Mouse (Mus musculus) liver, adult (tissue): ENCODE results near the gene Rufy1.

Experiments
- GATA4 ChIP-seq: IDR thresholded peaks from 2 replicates; pipeline ENCODE4 v1.6.1; 2014; ENCODE audit warnings: mild to moderate bottlenecking, low read length; ENCODE audit not compliant: insufficient replicate concordance

Rufy1 gene

GRCm38 (mm10) chr11:50346256-50347032 is 84.5 kb downstream of the Rufy1 start:
- TF ChIP-seq GATA4, result no peak

GRCm38 (mm10) chr11:50345486-50345885 is 85.4 kb downstream of the Rufy1 start:
- no peak for TF ChIP-seq GATA4
